Mouse (Mus musculus) inflammation-experienced regulatory T-cells (primary cell): ENCODE data around the gene Med11. TPM values are rescaled to one million over a fixed set of nuclear protein-coding genes. Genes with fewer than 3 reads are reported as not detected.

Experiments used
- polyA plus RNA-seq, 2 experiments: library from polyadenylated mRNA; unstranded; fragments of 100-300 nt; shearing (Covaris generic); gene quantifications; one replicate each; pipeline ENCODE4 v1.2.1; 2017

Gene Med11
- 10 to 100 TPM; 72.7 to 76.5 TPM for polyA plus RNA-seq

DNA sequence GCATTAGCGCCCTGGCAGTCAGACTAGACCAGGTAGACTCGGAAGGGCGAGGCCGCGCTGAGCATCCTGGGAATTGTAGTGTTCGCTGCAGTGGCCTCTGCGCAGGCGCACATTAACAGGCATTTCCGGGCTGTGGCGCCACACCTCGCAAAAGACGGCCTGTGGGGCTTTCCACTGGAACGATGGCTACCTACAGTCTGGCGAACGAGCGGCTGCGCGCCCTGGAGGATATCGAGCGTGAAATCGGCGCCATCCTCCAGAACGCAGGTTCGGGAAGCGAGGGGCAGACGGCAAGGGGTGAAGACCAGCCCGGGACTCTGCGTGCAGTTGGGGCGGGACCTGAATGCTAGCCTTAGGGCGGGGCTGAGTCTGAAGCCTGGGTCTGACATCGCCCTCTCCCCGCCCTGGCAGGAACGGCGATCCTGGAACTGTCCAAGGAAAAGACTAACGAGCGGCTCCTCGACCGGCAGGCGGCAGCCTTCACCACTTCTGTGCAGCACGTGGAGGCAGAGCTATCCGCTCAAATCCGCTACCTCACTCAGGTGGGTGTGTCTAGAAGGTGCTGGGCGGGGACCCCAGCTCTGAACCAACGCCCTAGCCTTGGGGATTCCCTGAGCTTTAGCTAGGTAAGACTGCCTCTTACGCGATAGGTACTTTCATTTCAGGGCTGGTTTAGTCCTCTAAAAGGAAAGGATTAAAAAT lies at the start of gene Med11:
Med11 (plus strand) TSS at position 123 of the 702 bp plus-strand sequence.

DNA sequence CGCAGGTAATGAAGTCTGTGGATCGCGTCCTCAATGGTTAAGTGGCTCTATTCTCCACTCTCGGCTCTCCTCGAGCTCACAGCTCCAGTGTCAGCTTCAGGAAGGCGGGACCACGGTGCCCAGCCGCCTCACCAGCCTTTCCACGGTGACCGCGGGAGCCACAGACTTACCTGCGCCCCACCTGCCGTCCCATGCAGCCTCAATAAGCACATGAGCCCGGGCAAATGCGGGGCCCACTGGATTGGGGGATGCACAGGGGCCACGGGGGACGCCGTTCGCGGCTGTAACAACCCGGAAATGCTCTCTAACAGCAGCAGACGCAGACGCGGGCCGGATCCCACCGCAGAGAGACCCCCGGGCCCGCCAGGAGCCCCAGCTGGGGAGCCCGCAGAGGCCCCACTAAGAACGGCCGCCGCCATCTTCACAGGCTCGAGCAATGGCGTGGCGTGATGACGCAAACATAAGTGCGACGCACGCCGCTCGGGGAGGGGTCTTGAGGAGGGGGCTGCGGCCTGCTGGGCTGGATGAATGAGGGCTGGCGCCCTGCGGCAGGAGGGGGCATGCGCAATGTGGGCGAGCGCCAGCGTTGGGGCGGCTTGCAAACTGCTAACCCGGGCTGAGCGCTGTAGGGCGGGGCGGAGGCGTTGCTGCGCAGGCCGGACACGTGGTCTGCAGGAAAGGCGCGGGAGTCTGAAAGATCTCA lies 42.0 kb upstream of the Med11 start, which contains the start of gene Pelp1:
Pelp1 (minus strand) TSS at position 438 of the 703 bp plus-strand sequence.

DNA sequence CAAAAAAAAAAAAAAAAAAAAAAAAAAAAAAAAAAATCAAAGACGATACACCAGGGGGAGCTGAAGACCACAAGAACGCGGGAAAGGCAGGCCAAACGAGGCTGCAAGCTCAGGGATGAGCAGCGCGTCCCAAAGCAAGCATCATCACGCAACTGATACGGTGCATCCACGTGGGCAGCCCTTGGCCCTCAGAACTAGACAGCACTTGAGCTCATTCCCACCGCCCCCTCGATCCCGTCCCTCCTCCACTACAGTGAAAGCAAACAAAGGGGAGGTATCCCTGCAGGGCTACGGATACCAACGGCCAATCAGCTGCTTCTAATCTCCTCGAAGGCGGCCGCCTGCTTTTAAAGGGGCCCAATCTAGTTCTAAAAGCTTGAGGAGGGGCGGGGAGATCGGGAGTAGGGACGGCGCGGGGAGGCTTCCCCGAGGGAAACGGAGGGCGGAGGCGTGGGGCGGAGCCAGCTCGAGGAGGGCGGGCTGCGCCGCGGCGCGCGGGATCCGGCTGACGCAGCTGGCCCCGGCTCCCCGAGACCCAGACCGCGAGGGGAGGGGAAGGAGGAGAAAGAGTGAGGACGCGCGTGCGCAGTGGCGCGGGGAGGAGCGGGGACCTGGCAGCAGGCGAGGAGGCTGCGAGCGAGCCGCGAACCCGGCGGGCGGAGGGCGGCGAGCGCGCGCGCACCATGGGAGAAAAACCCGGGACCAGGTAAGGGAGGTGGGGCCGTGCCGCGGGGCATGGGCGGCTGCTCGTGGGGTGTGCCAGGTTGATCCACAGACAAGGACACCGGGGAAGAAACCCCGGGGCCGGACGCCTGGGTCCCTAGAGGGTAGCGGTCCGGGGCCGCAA lies 19.4 kb upstream of the Med11 start, which contains the start of gene Arrb2:
Arrb2 (plus strand) TSS at position 588 of the 847 bp plus-strand sequence.

DNA sequence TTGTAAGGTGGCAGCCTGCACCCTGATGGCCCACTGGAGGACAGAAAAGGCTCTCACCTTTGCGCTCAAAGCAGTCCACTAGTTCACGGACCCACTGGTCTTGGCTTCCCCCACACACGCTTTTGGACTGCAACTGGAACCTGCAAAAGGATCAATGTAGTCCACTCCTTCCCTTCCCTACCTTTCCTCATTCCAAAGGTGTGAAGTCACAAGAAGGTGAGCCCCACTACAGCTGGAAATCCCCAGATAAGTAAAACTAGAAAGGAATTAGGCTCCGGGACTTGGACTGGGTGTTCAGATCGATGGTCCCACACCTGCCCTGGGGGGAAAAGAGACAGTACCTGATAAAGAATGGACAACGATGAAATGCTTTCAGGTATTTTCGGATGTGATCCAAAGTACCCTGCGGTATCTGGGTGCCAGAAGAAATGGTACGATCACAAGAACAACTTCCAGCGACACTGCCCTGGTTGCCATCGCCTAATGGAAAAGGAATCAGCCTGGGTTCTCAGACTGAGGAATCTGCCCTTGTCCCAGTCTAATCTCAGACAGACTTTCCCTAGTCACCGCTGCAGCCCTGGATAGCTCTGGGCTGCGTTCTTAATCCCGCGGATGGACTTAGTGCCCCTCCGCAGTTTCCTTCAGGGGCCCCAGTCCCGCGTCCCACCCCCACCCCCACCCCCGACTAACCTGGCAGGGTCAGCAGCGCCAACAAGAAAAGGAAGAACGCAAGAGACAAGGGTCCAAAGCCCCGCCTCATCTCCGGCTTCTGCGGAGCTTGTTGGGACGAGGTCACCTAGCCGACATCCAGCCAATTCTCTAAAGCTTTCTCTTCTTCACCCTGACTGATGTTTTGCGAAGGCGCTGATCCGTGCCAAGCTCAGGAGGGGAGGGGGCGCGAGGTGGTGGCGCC lies 7.2 kb downstream of the Med11 start, which contains the start of gene Zmynd15:
Zmynd15 (plus strand) TSS at position 746 of the 913 bp plus-strand sequence.

DNA sequence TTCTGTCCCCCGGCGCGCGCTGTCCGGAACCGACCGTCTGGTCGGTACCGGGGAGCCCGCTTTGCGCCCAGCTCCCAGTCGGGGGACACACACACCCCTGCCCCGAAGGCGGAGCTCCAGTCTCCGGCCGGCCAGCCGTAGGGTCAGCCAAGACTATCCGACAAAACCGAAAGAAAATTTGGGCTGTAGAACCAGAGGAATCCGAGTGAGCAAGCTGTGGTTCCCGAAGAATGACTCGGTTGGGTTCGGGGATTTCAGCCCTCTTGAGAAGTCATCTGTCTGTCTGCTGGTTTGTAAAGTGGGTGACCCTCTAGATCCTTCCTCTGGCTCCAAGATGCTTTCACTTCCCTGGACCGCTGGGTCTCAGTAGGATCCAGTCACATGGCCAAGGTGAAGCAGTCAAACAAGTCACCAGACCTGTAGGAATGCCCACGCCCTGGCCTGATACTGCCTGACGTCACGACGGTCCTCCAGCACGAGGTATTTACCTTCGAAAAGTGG lies 7.9 kb downstream of the Med11 start, which contains the start of gene Cxcl16:
Cxcl16 (minus strand) TSS at position 384 of the 501 bp plus-strand sequence.

Other genes starting within 250 kb of the Med11 start
- 1 to 10 TPM in 1 of 2 experiments, under 1 TPM in 1; 0.88 to 1.1 TPM for gene Slc16a11, start 239.2 kb upstream of the Med11 start, polyA plus RNA-seq
- gene Slc16a13, start 230.9 kb upstream of the Med11 start, polyA plus RNA-seq: 1 to 10 TPM; 3.3 to 4.7 TPM
- gene Bcl6b, start 222.1 kb upstream of the Med11 start, polyA plus RNA-seq: not detected
- 100 to 1,000 TPM; 154 to 165 TPM for gene 0610010K14Rik, start 214.0 kb upstream of the Med11 start, polyA plus RNA-seq
- 10 to 100 TPM in 1 of 2 experiments, 1 to 10 TPM in 1; 5.8 to 10.3 TPM for gene Gm21988, start 212.1 kb upstream of the Med11 start, polyA plus RNA-seq
- gene Rnasek, start 212.1 kb upstream of the Med11 start, polyA plus RNA-seq: 100 to 1,000 TPM; 257 to 279 TPM
- gene Alox12, start 196.6 kb upstream of the Med11 start, polyA plus RNA-seq: under 1 TPM; 0.10 to 0.33 TPM
- gene Alox12e, start 129.3 kb upstream of the Med11 start, polyA plus RNA-seq: 1 to 10 TPM in 1 of 2 experiments, under 1 TPM in 1; 0.22 to 1.6 TPM
- under 1 TPM; 0.24 to 0.53 TPM for gene Alox15, start 99.9 kb upstream of the Med11 start, polyA plus RNA-seq
- gene Pelp1, start 41.9 kb upstream of the Med11 start, polyA plus RNA-seq: 10 to 100 TPM; 11.5 to 13.4 TPM
- gene Arrb2, start 19.3 kb upstream of the Med11 start, polyA plus RNA-seq: 100 to 1,000 TPM; 249 to 281 TPM
- gene Zmynd15, start 7.5 kb downstream of the Med11 start, polyA plus RNA-seq: not detected
- gene Cxcl16, start 8.1 kb downstream of the Med11 start, polyA plus RNA-seq: 1 to 10 TPM in 1 of 2 experiments, under 1 TPM in 1; 0.19 to 1.3 TPM
- 1 to 10 TPM; 2.2 to 2.9 TPM for gene Tm4sf5, start 53.3 kb downstream of the Med11 start, polyA plus RNA-seq
- gene Vmo1, start 62.7 kb downstream of the Med11 start, polyA plus RNA-seq: not detected
- gene Gltpd2, start 67.3 kb downstream of the Med11 start, polyA plus RNA-seq: not detected
- gene Psmb6, start 73.4 kb downstream of the Med11 start, polyA plus RNA-seq: 100 to 1,000 TPM; 312 to 326 TPM
- gene Gm40193, start 81.0 kb downstream of the Med11 start, polyA plus RNA-seq: not detected
- gene Pld2, start 88.1 kb downstream of the Med11 start, polyA plus RNA-seq: 10 to 100 TPM in 1 of 2 experiments, 1 to 10 TPM in 1; 6.9 to 10.1 TPM
- 10 to 100 TPM; 15.9 to 22.2 TPM for gene Mink1, start 111.0 kb downstream of the Med11 start, polyA plus RNA-seq
- gene 4930544D05Rik, start 163.9 kb downstream of the Med11 start, polyA plus RNA-seq: under 1 TPM; 0.20 to 0.78 TPM
- gene Chrne, start 167.3 kb downstream of the Med11 start, polyA plus RNA-seq: 1 to 10 TPM; 1.0 to 1.2 TPM
- under 1 TPM; 0.17 to 0.18 TPM for gene Gp1ba, start 187.2 kb downstream of the Med11 start, polyA plus RNA-seq
- gene Rnf167, start 195.3 kb downstream of the Med11 start, polyA plus RNA-seq: 100 to 1,000 TPM; 350 to 474 TPM
- 100 to 1,000 TPM; 164 to 182 TPM for gene Slc25a11, start 195.6 kb downstream of the Med11 start, polyA plus RNA-seq
- 1,000 to 10,000 TPM; 4,492 to 4,564 TPM for gene Pfn1, start 202.7 kb downstream of the Med11 start, polyA plus RNA-seq
- gene Eno3, start 205.3 kb downstream of the Med11 start, polyA plus RNA-seq: 10 to 100 TPM; 24.7 to 43.8 TPM
- gene Spag7, start 217.5 kb downstream of the Med11 start, polyA plus RNA-seq: 10 to 100 TPM; 75.8 to 87.1 TPM
- 10 to 100 TPM; 45.4 to 63.7 TPM for gene Camta2, start 236.2 kb downstream of the Med11 start, polyA plus RNA-seq
- gene Inca1, start 248.2 kb downstream of the Med11 start, polyA plus RNA-seq: 1 to 10 TPM in 1 of 2 experiments, not detected in 1; 1.4 TPM
- gene Kif1c, start 248.6 kb downstream of the Med11 start, polyA plus RNA-seq: 1 to 10 TPM; 1.4 to 2.1 TPM